Mouse (Mus musculus): Measurements from ENCODE around the gene Amh. TPM values are rescaled to one million over a fixed set of nuclear protein-coding genes. Genes with fewer than 3 reads are reported as not detected.

Gene Amh
- polyA plus RNA-seq, 1 experiment from 2014 or later = not detected

DNA sequence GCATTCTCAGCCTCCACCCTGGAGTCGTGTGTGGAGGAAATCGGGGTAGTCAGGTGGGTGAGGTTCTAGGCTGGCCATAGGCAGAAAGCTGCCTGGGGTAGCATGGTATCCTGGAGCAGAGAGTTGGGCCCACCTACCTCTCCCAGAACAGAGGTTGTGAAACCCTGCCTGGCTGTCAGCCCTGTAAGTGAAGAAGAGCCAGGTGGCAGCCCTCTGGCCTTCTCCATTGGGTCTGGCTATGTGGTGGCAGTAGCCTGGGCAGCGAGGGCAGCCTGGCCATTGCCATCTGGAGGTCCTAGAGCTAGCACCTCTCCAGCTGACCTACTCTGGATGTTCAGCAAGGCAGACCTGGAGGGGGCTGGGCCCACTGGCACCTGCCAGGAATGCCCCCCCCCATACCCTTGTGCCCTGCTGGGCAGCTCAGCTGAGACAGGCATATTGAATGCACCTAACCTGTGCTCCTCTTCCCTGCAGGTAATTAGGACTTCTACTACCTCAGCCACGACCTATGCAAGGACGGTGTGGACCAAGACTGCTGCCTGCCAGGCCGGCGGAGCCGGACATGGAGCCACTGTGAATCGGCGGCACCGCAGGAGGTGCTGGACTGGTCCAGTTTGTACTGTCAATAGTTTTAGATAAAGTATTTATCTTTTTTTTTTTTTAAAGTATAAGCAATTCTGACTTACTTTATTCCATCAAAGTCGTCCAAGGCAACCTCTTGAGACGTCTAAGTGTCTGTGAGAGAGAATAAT lies 11.8 kb upstream of the Amh start:
- Histone ChIP-seq H3K4me1 (replicated peaks; ENCODE audit: control insufficient read depth, insufficient read depth, low read length) (peaks cover 13% of the 10 kb centered on the region), H3K9me3 (ENCODE audit: control insufficient read depth, low read length) (no peaks in the 10 kb centered on the region), H3K4me3 (replicated peaks; ENCODE audit: low read length) (no peak overlapping the region), H3K4me2 (ENCODE audit: low read length) (no peak overlapping the region), H3K27ac (ENCODE audit: low read length) (no peak overlapping the region), H3K9ac (replicated peaks; ENCODE audit: low read depth, low read length) (no peak overlapping the region), H3K27me3 (replicated peaks; ENCODE audit: control insufficient read depth, insufficient read depth, low read length) (no peaks in the 10 kb centered on the region), H3K36me3 (ENCODE audit: control insufficient read depth, insufficient read depth) (peaks cover 37% of the 10 kb centered on the region)
- WGBS = 88% methylated on average over 13 of the region's 13 CpGs
- no peak for ATAC-seq

DNA sequence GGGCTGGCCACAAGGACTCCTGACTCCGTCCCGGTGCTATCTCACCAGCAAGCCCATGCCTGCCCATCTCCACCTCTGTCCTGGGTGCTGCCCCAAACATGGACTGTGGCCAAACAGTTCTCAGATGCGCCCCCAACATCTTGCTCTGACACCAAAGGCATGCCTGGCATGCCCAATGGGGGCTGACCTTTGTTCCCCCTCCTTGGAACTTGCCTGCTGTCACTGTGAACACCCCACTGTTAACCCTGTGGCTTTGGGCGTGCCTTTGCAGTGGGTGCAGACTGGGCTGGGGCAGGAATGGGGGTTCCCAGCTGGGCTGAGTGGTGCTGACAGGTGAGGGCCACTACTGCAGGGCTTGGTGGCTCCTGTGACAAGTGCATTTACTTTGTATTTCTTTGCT lies 11.2 kb upstream of the Amh start:
- Histone ChIP-seq H3K4me3 (replicated peaks; ENCODE audit: low read length) (no peak overlapping the region), H3K9me3 (ENCODE audit: control insufficient read depth, low read length) (no peaks in the 10 kb centered on the region), H3K9ac (replicated peaks; ENCODE audit: low read depth, low read length) (no peak overlapping the region), H3K27me3 (replicated peaks; ENCODE audit: control insufficient read depth, insufficient read depth, low read length) (no peaks in the 10 kb centered on the region), H3K4me1 (replicated peaks; ENCODE audit: control insufficient read depth, insufficient read depth, low read length) (peaks cover 13% of the 10 kb centered on the region), H3K36me3 (ENCODE audit: control insufficient read depth, insufficient read depth) (peaks cover 33% of the 10 kb centered on the region), H3K27ac (ENCODE audit: low read length) (no peak overlapping the region), H3K4me2 (ENCODE audit: low read length) (no peak overlapping the region)
- 90% methylated on average over 4 of the region's 4 CpGs for WGBS
- ATAC-seq = no peak

DNA sequence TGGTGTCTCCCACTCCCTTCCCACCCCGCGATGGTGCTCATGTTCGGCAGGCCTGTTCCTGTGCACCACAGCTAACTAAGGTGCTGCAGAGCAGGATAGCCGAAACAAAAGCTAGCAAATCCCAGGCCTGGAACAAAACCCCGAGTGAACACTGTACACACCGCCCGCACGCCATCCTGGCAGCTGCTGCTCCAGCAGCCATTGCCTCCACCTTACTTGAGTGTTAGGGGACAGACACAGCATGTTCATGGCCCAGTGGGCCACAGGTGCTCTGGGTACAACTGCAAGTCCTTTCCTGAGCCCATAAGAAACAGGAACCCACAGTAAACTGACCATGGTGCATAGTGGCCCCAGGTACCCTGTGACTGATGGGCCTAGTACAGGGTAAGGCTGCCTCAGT lies 10.3 kb upstream of the Amh start:
- Histone ChIP-seq H3K9ac (replicated peaks; ENCODE audit: low read depth, low read length) (no peak overlapping the region), H3K4me1 (replicated peaks; ENCODE audit: control insufficient read depth, insufficient read depth, low read length) (peaks cover 19% of the 10 kb centered on the region), H3K4me3 (replicated peaks; ENCODE audit: low read length) (no peak overlapping the region), H3K4me2 (ENCODE audit: low read length) (no peak overlapping the region), H3K27me3 (replicated peaks; ENCODE audit: control insufficient read depth, insufficient read depth, low read length) (no peaks in the 10 kb centered on the region), H3K36me3 (ENCODE audit: control insufficient read depth, insufficient read depth) (peaks cover 25% of the 10 kb centered on the region), H3K9me3 (ENCODE audit: control insufficient read depth, low read length) (no peaks in the 10 kb centered on the region), H3K27ac (ENCODE audit: low read length) (no peak overlapping the region)
- 89% methylated on average over 8 of the region's 8 CpGs for WGBS
- no peak for ATAC-seq

DNA sequence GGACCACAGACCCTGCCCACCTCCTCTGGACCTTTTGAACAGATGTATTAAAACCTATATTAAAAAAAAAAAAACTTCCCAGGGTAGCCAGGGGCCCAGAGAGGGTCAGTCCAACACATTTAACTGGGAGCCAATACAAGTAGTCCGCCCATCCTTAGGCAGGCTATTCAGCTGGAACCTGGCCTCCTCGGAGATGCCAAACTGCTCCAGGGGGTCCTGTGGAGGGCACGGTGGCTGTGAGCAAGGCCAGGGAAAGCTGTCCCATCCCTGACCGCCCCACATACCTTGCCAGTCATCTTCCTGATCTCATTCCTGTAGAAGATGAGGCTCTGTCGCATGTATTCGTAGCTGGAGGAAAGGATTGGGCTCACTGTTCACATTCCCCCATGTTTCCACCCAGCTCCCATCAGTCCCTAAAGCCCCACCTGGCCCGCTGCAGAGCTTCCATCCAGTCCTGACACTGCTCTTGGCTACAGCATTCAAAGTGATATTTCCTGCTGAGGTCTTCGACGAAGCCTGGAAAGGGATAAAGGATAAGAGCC lies 8.7 kb upstream of the Amh start:
- WGBS = 85% methylated on average over 9 of the region's 9 CpGs
- H3K4me2 ChIP-seq (ENCODE audit: low read length) = peak overlapping the region; percentile 68
- no peaks in the 10 kb centered on the region for H3K27me3 ChIP-seq (replicated peaks; ENCODE audit: control insufficient read depth, insufficient read depth, low read length)
- no peak overlapping the region for H3K9ac ChIP-seq (replicated peaks; ENCODE audit: low read depth, low read length)
- ATAC-seq = no peak
- no peaks in the 10 kb centered on the region for H3K9me3 ChIP-seq (ENCODE audit: control insufficient read depth, low read length)
- peaks cover 27% of the 10 kb centered on the region for H3K4me1 ChIP-seq (replicated peaks; ENCODE audit: control insufficient read depth, insufficient read depth, low read length)
- H3K27ac ChIP-seq (ENCODE audit: low read length) = no peak overlapping the region
- no peak overlapping the region for H3K4me3 ChIP-seq (replicated peaks; ENCODE audit: low read length)
- H3K36me3 ChIP-seq (ENCODE audit: control insufficient read depth, insufficient read depth) = peaks cover 16% of the 10 kb centered on the region; the same call in 1 of the 2 replicates

DNA sequence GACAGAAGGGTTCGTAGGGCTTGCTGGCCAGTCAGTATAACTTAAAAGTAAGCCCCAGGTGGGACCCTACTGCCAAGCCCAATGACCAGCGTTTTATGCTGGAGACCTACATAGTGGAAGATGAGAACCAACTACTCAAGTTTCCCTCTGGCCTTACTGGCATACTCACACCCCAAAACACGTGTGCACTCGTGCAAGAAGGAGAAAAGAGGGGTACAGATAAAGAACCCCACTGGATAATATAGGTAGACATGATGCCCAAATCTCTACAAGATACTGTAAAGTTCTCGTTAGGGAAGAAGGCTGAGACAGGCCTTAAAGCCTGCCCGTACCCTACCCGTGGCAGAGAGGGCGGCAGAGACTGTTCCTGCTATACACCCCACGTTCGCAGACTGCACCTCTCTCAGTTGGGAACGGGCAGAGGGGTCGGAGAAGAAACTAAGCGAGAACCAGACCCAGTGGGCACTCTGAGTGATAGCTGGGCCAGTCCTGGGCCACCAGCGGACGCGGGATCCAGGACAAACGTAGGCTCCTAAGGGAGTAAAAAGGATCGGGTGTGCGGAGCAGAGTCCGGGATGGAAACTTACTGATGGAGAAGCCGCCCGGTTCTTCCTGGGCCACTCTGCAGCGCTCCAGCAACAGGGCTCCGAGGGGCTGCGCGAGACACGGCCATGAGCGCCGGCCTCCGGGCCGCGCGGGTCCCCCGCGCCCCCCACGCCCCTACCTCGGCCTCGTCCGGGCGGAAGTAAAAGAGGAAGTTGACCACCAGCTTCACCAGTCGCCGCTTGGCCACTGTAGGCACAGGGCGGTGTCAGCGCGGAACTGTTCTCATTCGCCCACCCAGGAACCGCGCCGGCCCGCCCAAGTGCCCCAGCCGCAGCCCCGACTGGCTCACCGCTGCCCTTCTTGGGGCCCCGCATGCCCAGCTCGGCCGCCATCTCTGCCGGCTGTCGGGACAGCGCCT lies 7.6 kb upstream of the Amh start:
- Histone ChIP-seq H3K36me3 (ENCODE audit: control insufficient read depth, insufficient read depth) (peaks cover 19% of the 10 kb centered on the region; the same call in 1 of the 2 replicates), H3K4me1 (replicated peaks; ENCODE audit: control insufficient read depth, insufficient read depth, low read length) (peaks cover 24% of the 10 kb centered on the region), H3K27ac (ENCODE audit: low read length) (peak overlapping the region; percentile 97), H3K4me2 (ENCODE audit: low read length) (peak overlapping the region; percentile 68), H3K9ac (replicated peaks; ENCODE audit: low read depth, low read length) (peak overlapping the region; percentile 96), H3K4me3 (replicated peaks; ENCODE audit: low read length) (peak overlapping the region; percentile 92), H3K9me3 (ENCODE audit: control insufficient read depth, low read length) (no peaks in the 10 kb centered on the region), H3K27me3 (replicated peaks; ENCODE audit: control insufficient read depth, insufficient read depth, low read length) (no peaks in the 10 kb centered on the region)
- WGBS = 2% methylated on average over 55 of the region's 59 CpGs
- ATAC-seq = peak; percentile 70

DNA sequence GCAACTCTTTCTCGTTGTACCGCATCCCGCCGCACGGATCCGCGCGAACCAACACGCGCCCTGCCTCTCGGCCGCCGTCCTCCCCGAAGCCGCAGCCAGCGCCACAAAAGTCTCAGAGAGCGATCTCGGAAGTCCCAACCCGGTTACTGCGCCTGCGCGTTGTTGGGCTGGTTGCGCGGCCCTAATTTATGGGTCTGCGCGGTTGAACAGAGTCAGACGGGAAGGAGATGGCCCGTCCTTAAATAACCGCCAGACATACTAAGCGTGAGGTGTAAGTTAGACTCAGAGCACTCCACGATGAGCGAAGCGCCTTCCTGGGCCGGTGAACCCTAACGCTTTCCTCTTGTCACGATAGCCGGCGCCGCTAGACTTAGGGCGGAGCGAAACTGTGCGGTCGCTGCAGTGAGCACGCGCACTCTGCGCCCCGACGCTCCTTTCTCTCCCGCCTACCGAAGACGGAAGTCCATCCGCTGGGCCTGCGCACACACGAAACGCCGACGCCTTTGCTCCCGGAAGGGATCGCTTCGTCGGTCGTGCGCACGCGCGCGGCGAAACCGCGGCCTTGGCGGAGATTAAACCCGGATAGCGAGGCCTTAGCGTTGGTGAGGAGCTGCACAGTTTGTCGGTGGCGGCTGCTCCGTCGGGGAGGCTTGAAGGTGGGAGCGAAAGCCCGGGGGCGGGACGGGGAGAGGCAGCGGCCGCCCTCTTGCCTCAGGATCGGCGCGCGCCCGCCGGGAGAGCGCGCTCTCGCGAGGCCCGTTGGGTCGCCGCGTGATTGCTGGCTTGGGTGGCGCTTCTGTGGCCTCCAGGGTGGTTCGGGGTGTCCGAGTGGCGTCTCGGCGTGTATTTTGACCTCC lies 6.7 kb upstream of the Amh start, which contains the start of the genes Sf3a2 and Plekhj1:
Gene Sf3a2, plus strand, starts transcription at position 49 of the 857 bp plus-strand sequence.
Gene Plekhj1, minus strand, starts transcription at position 477 of the 857 bp plus-strand sequence.
- peaks cover 24% of the 10 kb centered on the region for H3K4me1 ChIP-seq (replicated peaks; ENCODE audit: control insufficient read depth, insufficient read depth, low read length)
- peak; percentile 94 for ATAC-seq
- under 1% methylated on average over 100 of the region's 104 CpGs for WGBS
- H3K9me3 ChIP-seq (ENCODE audit: control insufficient read depth, low read length) = no peaks in the 10 kb centered on the region
- peak within 1 kb of the TSS; percentile 92 for H3K4me3 ChIP-seq (replicated peaks; ENCODE audit: low read length)
- peak within 1 kb of the TSS; percentile 86 for H3K4me2 ChIP-seq (ENCODE audit: low read length)
- peak within 1 kb of the TSS; percentile 97 for H3K27ac ChIP-seq (ENCODE audit: low read length)
- peaks cover 21% of the 10 kb centered on the region; the same call in 1 of the 2 replicates for H3K36me3 ChIP-seq (ENCODE audit: control insufficient read depth, insufficient read depth)
- H3K27me3 ChIP-seq (replicated peaks; ENCODE audit: control insufficient read depth, insufficient read depth, low read length) = no peaks in the 10 kb centered on the region
- peak within 1 kb of the TSS; percentile 96 for H3K9ac ChIP-seq (replicated peaks; ENCODE audit: low read depth, low read length)

DNA sequence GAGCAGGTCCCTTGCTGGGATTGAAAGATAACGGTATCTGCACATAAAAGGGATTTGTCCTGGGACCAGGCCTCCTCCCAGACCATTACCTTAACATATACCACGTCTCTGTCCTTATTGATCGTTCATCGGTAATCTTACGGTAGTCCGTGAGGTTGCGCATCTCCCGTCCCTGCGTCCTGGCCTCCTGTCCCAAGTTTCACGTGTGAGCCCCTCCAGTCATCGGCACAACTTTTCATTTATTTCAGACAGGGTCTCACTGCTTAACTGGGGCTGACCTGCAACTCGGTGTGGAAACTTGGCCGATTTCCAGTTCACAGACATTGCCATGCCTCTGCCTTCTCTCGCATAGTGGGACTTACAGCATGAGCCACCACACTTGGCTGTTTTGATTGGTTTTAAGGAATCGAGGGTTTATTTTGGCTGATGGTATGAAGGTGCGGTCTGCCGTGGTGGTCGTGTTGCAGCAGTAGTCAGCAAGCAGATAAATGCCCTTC lies 5.9 kb upstream of the Amh start:
- no peaks in the 10 kb centered on the region for H3K9me3 ChIP-seq (ENCODE audit: control insufficient read depth, low read length)
- H3K9ac ChIP-seq (replicated peaks; ENCODE audit: low read depth, low read length) = peak overlapping the region; percentile 96
- H3K4me1 ChIP-seq (replicated peaks; ENCODE audit: control insufficient read depth, insufficient read depth, low read length) = peaks cover 24% of the 10 kb centered on the region
- H3K27me3 ChIP-seq (replicated peaks; ENCODE audit: control insufficient read depth, insufficient read depth, low read length) = no peaks in the 10 kb centered on the region
- peak overlapping the region; percentile 92 for H3K4me3 ChIP-seq (replicated peaks; ENCODE audit: low read length)
- no peak for ATAC-seq
- H3K27ac ChIP-seq (ENCODE audit: low read length) = peak overlapping the region; percentile 97
- whole genome bisulfite sequencing = 2% methylated on average over 18 of the region's 18 CpGs
- peak overlapping the region; percentile 86 for H3K4me2 ChIP-seq (ENCODE audit: low read length)
- H3K36me3 ChIP-seq (ENCODE audit: control insufficient read depth, insufficient read depth) = peaks cover 21% of the 10 kb centered on the region

DNA sequence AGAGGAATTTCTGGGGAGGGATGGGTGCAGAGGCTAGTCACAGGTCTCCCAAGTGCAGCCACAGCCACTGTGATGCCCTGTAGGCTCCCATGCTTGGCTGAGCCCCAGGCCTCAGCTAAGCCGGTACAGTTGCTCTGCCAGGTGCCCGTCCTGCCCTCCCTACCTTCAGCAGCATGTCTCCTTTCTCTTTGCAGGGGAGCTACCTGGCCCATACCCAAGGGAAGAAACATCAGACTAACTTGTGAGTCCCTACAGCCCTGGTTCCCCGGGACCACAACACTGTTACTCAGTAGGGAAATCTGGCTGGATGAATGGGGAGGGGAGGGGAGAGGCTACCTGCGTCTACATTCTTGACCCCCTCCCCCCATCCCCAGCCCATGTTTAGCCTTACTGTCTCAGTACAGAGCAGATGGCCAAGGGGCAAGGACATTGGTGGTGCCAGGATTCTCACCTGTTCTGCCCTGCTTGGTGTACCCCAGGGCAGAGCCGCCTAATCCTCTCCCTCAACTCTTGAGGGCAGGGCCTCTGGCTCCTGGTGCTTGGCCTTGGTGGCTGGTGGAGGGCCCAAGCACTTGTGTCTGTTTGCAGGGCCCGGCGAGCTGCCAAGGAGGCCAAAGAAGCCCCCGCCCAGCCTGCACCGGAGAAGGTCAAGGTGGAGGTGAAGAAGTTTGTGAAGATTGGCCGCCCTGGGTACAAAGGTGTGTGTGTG lies 2.7 kb upstream of the Amh start:
- no peak overlapping the region for H3K4me3 ChIP-seq (replicated peaks; ENCODE audit: low read length)
- H3K4me1 ChIP-seq (replicated peaks; ENCODE audit: control insufficient read depth, insufficient read depth, low read length) = peaks cover 26% of the 10 kb centered on the region
- no peak overlapping the region for H3K9ac ChIP-seq (replicated peaks; ENCODE audit: low read depth, low read length)
- no peak overlapping the region for H3K27ac ChIP-seq (ENCODE audit: low read length)
- no peak for ATAC-seq
- H3K27me3 ChIP-seq (replicated peaks; ENCODE audit: control insufficient read depth, insufficient read depth, low read length) = no peaks in the 10 kb centered on the region
- peaks cover 21% of the 10 kb centered on the region for H3K36me3 ChIP-seq (ENCODE audit: control insufficient read depth, insufficient read depth)
- 89% methylated on average over 10 of the region's 10 CpGs for WGBS
- no peak overlapping the region for H3K4me2 ChIP-seq (ENCODE audit: low read length)
- H3K9me3 ChIP-seq (ENCODE audit: control insufficient read depth, low read length) = no peaks in the 10 kb centered on the region
